Mouse (Mus musculus): ENCODE measurements around the gene Fkbp4.

GRCm38 (mm10) chr6:128429826-128430225, 8.7 kb downstream of the Fkbp4 start:
- TF ChIP-seq CTCF (IDR thresholded peaks at IDR 0.05; ENCODE audit: low read depth) (no peak), EP300 (IDR thresholded peaks at IDR 0.05; ENCODE audit: low read depth) (no peak)
